Mouse (Mus musculus): Measurements from ENCODE around the gene Tnrc6a. TPM values are rescaled to one million over a fixed set of nuclear protein-coding genes. Genes with fewer than 3 reads are reported as not detected.

The Tnrc6a gene
- polyA plus RNA-seq, 1 experiment from 2014 or later = 59.8 TPM

GRCm38 (mm10) chr7:123199656-123200206 is 76.0 kb downstream of the Tnrc6a start:
- Histone ChIP-seq H3K4me3 (ENCODE audit: low read depth, low read length) (no peak overlapping the region), H3K9ac (replicated peaks; ENCODE audit: low read depth, low read length) (no peak overlapping the region), H3K4me2 (replicated peaks; ENCODE audit: low read depth, low read length) (no peak overlapping the region), H3K27me3 (ENCODE audit: control insufficient read depth, insufficient read depth, low read length) (no peaks in the 10 kb centered on the region), H3K4me1 (ENCODE audit: control insufficient read depth, insufficient read depth, low read length) (no peaks in the 10 kb centered on the region), H3K27ac (ENCODE audit: low read length) (no peak overlapping the region), H3K9me3 (ENCODE audit: control insufficient read depth, low read depth, low read length) (no peaks in the 10 kb centered on the region), H3K36me3 (ENCODE audit: control insufficient read depth, insufficient read depth, low read length) (peaks cover 7% of the 10 kb centered on the region)
- WGBS = 89% methylated on average over 15 of the region's 15 CpGs
- no peak for ATAC-seq (ENCODE audit: insufficient number of reproducible peaks, insufficient read depth, low FRiP score, low read depth)

DNA sequence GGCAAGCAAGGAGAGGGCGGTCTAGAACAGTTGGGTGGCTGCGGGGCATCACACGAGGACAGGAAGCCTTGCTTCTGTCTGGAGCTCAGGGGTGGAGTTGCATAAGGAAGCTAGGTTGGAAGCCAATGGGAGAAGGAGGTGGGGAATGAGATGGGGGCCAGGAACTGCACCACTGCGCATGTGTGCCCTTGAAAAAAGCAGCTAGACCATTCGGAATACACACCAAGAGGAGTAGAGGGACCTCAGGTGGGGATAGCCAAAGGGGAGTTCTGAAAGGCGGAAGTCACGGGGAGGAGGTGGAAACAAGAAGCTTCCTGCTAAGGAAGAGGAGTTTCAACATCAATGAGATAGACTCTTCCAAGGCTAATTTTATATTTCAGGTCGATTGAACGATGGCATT is 77.0 kb downstream of the Tnrc6a start:
- Histone ChIP-seq H3K27ac (ENCODE audit: low read length) (no peak overlapping the region), H3K4me2 (replicated peaks; ENCODE audit: low read depth, low read length) (no peak overlapping the region), H3K9ac (replicated peaks; ENCODE audit: low read depth, low read length) (no peak overlapping the region), H3K27me3 (ENCODE audit: control insufficient read depth, insufficient read depth, low read length) (no peaks in the 10 kb centered on the region), H3K4me1 (ENCODE audit: control insufficient read depth, insufficient read depth, low read length) (no peaks in the 10 kb centered on the region), H3K9me3 (ENCODE audit: control insufficient read depth, low read depth, low read length) (no peaks in the 10 kb centered on the region), H3K36me3 (ENCODE audit: control insufficient read depth, insufficient read depth, low read length) (no peaks in the 10 kb centered on the region), H3K4me3 (ENCODE audit: low read depth, low read length) (no peak overlapping the region)
- WGBS = 80% methylated on average over 9 of the region's 9 CpGs
- ATAC-seq (ENCODE audit: insufficient number of reproducible peaks, insufficient read depth, low FRiP score, low read depth) = no peak

DNA sequence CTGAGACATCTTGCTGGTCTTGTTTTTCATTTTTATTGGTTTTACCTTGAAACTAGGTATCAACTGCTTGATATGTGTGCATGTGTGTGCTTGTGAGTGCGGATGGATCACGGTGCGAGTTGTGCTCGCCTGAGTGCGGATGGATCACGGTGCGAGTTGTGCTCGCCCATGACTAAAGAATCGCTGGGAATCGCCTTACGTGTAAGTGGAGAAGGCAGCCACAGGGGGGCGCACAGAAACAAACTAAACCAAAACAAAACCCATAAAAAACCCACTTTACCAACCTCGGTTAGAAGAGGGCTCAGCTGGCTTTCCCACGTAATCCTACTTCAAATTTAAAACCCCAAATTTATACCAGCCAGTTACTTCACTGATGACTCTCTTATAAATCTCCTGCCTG is 81.6 kb downstream of the Tnrc6a start:
- no peak overlapping the region for H3K27ac ChIP-seq (ENCODE audit: low read length)
- ATAC-seq (ENCODE audit: insufficient number of reproducible peaks, insufficient read depth, low FRiP score, low read depth) = no peak
- H3K9me3 ChIP-seq (ENCODE audit: control insufficient read depth, low read depth, low read length) = no peaks in the 10 kb centered on the region
- H3K36me3 ChIP-seq (ENCODE audit: control insufficient read depth, insufficient read depth, low read length) = no peaks in the 10 kb centered on the region
- no peak overlapping the region for H3K4me2 ChIP-seq (replicated peaks; ENCODE audit: low read depth, low read length)
- H3K4me1 ChIP-seq (ENCODE audit: control insufficient read depth, insufficient read depth, low read length) = no peaks in the 10 kb centered on the region
- H3K27me3 ChIP-seq (ENCODE audit: control insufficient read depth, insufficient read depth, low read length) = no peaks in the 10 kb centered on the region
- no peak overlapping the region for H3K4me3 ChIP-seq (ENCODE audit: low read depth, low read length)
- no peak overlapping the region for H3K9ac ChIP-seq (replicated peaks; ENCODE audit: low read depth, low read length)
- WGBS = 31% methylated on average over 14 of the region's 14 CpGs

GRCm38 (mm10) chr7:123207561-123207960 is 83.9 kb downstream of the Tnrc6a start:
- Histone ChIP-seq H3K27ac (ENCODE audit: low read length) (no peak overlapping the region), H3K4me2 (replicated peaks; ENCODE audit: low read depth, low read length) (no peak overlapping the region), H3K9me3 (ENCODE audit: control insufficient read depth, low read depth, low read length) (no peaks in the 10 kb centered on the region), H3K9ac (replicated peaks; ENCODE audit: low read depth, low read length) (no peak overlapping the region), H3K27me3 (ENCODE audit: control insufficient read depth, insufficient read depth, low read length) (no peaks in the 10 kb centered on the region), H3K36me3 (ENCODE audit: control insufficient read depth, insufficient read depth, low read length) (no peaks in the 10 kb centered on the region), H3K4me1 (ENCODE audit: control insufficient read depth, insufficient read depth, low read length) (no peaks in the 10 kb centered on the region), H3K4me3 (ENCODE audit: low read depth, low read length) (no peak overlapping the region)
- WGBS = 69% methylated on average over 6 of the region's 6 CpGs
- ATAC-seq (ENCODE audit: insufficient number of reproducible peaks, insufficient read depth, low FRiP score, low read depth) = no peak

GRCm38 (mm10) chr7:123209864-123210263 is 86.2 kb downstream of the Tnrc6a start:
- WGBS = 31% methylated on average over 9 of the region's 9 CpGs
- H3K4me1 ChIP-seq (ENCODE audit: control insufficient read depth, insufficient read depth, low read length) = peaks cover 10% of the 10 kb centered on the region
- no peak overlapping the region for H3K4me3 ChIP-seq (ENCODE audit: low read depth, low read length)

GRCm38 (mm10) chr7:123211461-123211860 is 87.8 kb downstream of the Tnrc6a start:
- Histone ChIP-seq H3K9me3 (ENCODE audit: control insufficient read depth, low read depth, low read length) (no peaks in the 10 kb centered on the region), H3K27me3 (ENCODE audit: control insufficient read depth, insufficient read depth, low read length) (no peaks in the 10 kb centered on the region), H3K4me2 (replicated peaks; ENCODE audit: low read depth, low read length) (no peak overlapping the region), H3K4me3 (ENCODE audit: low read depth, low read length) (no peak overlapping the region), H3K4me1 (ENCODE audit: control insufficient read depth, insufficient read depth, low read length) (peaks cover 10% of the 10 kb centered on the region), H3K27ac (ENCODE audit: low read length) (no peak overlapping the region), H3K9ac (replicated peaks; ENCODE audit: low read depth, low read length) (no peak overlapping the region), H3K36me3 (ENCODE audit: control insufficient read depth, insufficient read depth, low read length) (no peaks in the 10 kb centered on the region)
- 60% methylated on average over 5 of the region's 5 CpGs for WGBS
- ATAC-seq (ENCODE audit: insufficient number of reproducible peaks, insufficient read depth, low FRiP score, low read depth) = no peak

More at GRCm38 (mm10) chr7:123209864-123210263, 86.2 kb downstream of the Tnrc6a start:
- Histone ChIP-seq H3K9me3 (ENCODE audit: control insufficient read depth, low read depth, low read length) (no peaks in the 10 kb centered on the region), H3K27ac (ENCODE audit: low read length) (no peak overlapping the region), H3K27me3 (ENCODE audit: control insufficient read depth, insufficient read depth, low read length) (no peaks in the 10 kb centered on the region), H3K4me2 (replicated peaks; ENCODE audit: low read depth, low read length) (no peak overlapping the region), H3K9ac (replicated peaks; ENCODE audit: low read depth, low read length) (no peak overlapping the region), H3K36me3 (ENCODE audit: control insufficient read depth, insufficient read depth, low read length) (no peaks in the 10 kb centered on the region)
- ATAC-seq (ENCODE audit: insufficient number of reproducible peaks, insufficient read depth, low FRiP score, low read depth) = no peak

- 85% methylated on average over 5 of the region's 5 CpGs for WGBS
- no peak for ATAC-seq (ENCODE audit: insufficient number of reproducible peaks, insufficient read depth, low FRiP score, low read depth)
- no peak overlapping the region for H3K9ac ChIP-seq (replicated peaks; ENCODE audit: low read depth, low read length)
- H3K4me2 ChIP-seq (replicated peaks; ENCODE audit: low read depth, low read length) = no peak overlapping the region
- no peak overlapping the region for H3K4me3 ChIP-seq (ENCODE audit: low read depth, low read length)
- H3K27ac ChIP-seq (ENCODE audit: low read length) = no peak overlapping the region
- no peaks in the 10 kb centered on the region for H3K36me3 ChIP-seq (ENCODE audit: control insufficient read depth, insufficient read depth, low read length)
- H3K9me3 ChIP-seq (ENCODE audit: control insufficient read depth, low read depth, low read length) = no peaks in the 10 kb centered on the region
- H3K4me1 ChIP-seq (ENCODE audit: control insufficient read depth, insufficient read depth, low read length) = peaks cover 10% of the 10 kb centered on the region
- H3K27me3 ChIP-seq (ENCODE audit: control insufficient read depth, insufficient read depth, low read length) = no peaks in the 10 kb centered on the region
These were observed 88.6 kb downstream of the Tnrc6a start for GRCm38 (mm10) chr7:123212316-123212715.

- Histone ChIP-seq H3K4me1 (ENCODE audit: control insufficient read depth, insufficient read depth, low read length) (peaks cover 10% of the 10 kb centered on the region), H3K9ac (replicated peaks; ENCODE audit: low read depth, low read length) (no peak within 1 kb of the TSS), H3K9me3 (ENCODE audit: control insufficient read depth, low read depth, low read length) (no peaks in the 10 kb centered on the region), H3K36me3 (ENCODE audit: control insufficient read depth, insufficient read depth, low read length) (no peaks in the 10 kb centered on the region), H3K4me2 (replicated peaks; ENCODE audit: low read depth, low read length) (no peak within 1 kb of the TSS), H3K27ac (ENCODE audit: low read length) (peak within 1 kb of the TSS; percentile 33; the same call in 1 of the 2 replicates), H3K27me3 (ENCODE audit: control insufficient read depth, insufficient read depth, low read length) (no peaks in the 10 kb centered on the region), H3K4me3 (ENCODE audit: low read depth, low read length) (no peak within 1 kb of the TSS)
- 26% methylated on average over 8 of the region's 8 CpGs for WGBS
- ATAC-seq (ENCODE audit: insufficient number of reproducible peaks, insufficient read depth, low FRiP score, low read depth) = peak; percentile 80; the same call in 1 of the 2 replicates
These were observed 90.8 kb downstream of the Tnrc6a start, which contains the start of gene Slc5a11 for GRCm38 (mm10) chr7:123214365-123215075. Gene Slc5a11, plus strand, starts transcription at chr7:123214780.

All from stomach, embryonic 14.5 days (tissue).